11 mouse cellular contexts compared by ENCODE assay signal in genomic region chr5:111097233-111098160, GRCm38 (mm10).
DNase-seq lines count a peak whose midpoint lies in the region; ATAC-seq and TF ChIP-seq lines count a peak whose summit lies in the region.
"Had no signal": no experiment of that assay in that cellular context is flagged by ENCODE, and none has a peak within 500 bp of the region (broad histone marks: within the 10 kb centered on the region; RNA-seq: fewer than 3 reads in every experiment).

No protein-coding gene starts in this region.

- peak overlapping the region; percentile 32 for H3K27ac ChIP-seq in lung, embryonic 14.5 days (ENCODE audit: low read depth)
- peak overlapping the region; percentile 66 for H3K27ac ChIP-seq in hindbrain, embryonic 16.5 days (ENCODE audit: low read depth, low read length)
- H3K27ac ChIP-seq in midbrain, embryonic 12.5 days (replicated peaks) = peak overlapping the region; percentile 63

- H3K9ac ChIP-seq in lung, embryonic 14.5 days = no peak overlapping the region; the same call in 1 of the 2 replicates
- H3K9ac ChIP-seq in hindbrain, embryonic 16.5 days (ENCODE audit: low read depth, low read length) = peak overlapping the region; percentile 23; the same call in 1 of the 2 replicates
- H3K9ac ChIP-seq in midbrain, embryonic 12.5 days (replicated peaks) = no peak overlapping the region

- H3K4me3 ChIP-seq in lung, embryonic 14.5 days (ENCODE audit: low read depth, low read length) = no peak overlapping the region
- H3K4me3 ChIP-seq in hindbrain, embryonic 16.5 days (ENCODE audit: low read length) = no peak overlapping the region
- H3K4me3 ChIP-seq in midbrain, embryonic 12.5 days = no peak overlapping the region

- peak overlapping the region; percentile 10; the same call in 1 of the 2 replicates for H3K4me2 ChIP-seq in lung, embryonic 14.5 days
- no peak overlapping the region for H3K4me2 ChIP-seq in hindbrain, embryonic 16.5 days (ENCODE audit: low read length)
- no peak overlapping the region for H3K4me2 ChIP-seq in midbrain, embryonic 12.5 days (replicated peaks)

- peaks cover 19% of the 10 kb centered on the region for H3K36me3 ChIP-seq in lung, embryonic 14.5 days (ENCODE audit: insufficient read depth)
- H3K36me3 ChIP-seq in hindbrain, embryonic 16.5 days (ENCODE audit: control insufficient read depth, insufficient read depth, low read length) = peaks cover 10% of the 10 kb centered on the region
- H3K36me3 ChIP-seq in midbrain, embryonic 12.5 days = peaks cover 25% of the 10 kb centered on the region

- DNase-seq in adrenal gland, adult 8-10 months = peak; percentile 45
- no peak for DNase-seq in adrenal gland, postnatal 25 days
- peak; percentile 79 for DNase-seq in lung, embryonic 14.5 days
- no peak for DNase-seq in lung, adult 18-20 months
- DNase-seq: cerebellum, adult 11 months; heart, postnatal 14 days; lung, postnatal 4 days had no signal

- peak; percentile 68; the same call in 1 of the 2 replicates for ATAC-seq in lung, embryonic 14.5 days (ENCODE audit: insufficient read depth)
- ATAC-seq in hindbrain, embryonic 16.5 days = peak; percentile 53; the same call in 1 of the 2 replicates
- ATAC-seq in midbrain, embryonic 12.5 days (ENCODE audit: low FRiP score, low read depth) = peak; percentile 72
- ATAC-seq in erythroblast, adult 5-6 weeks (replicated peaks; ENCODE audit: low FRiP score, poor library complexity, severe bottlenecking) = no peak
- no peak for ATAC-seq in frontal cortex, adult (ENCODE audit: low TSS enrichment)

- no peak for TF ChIP-seq CTCF in lung, embryonic 14.5 days (IDR thresholded peaks at IDR 0.05; ENCODE audit: low read depth)

- H3K4me1 ChIP-seq in lung, embryonic 14.5 days (ENCODE audit: insufficient read depth) = peaks cover 15% of the 10 kb centered on the region
- peaks cover 34% of the 10 kb centered on the region for H3K4me1 ChIP-seq in hindbrain, embryonic 16.5 days (ENCODE audit: control insufficient read depth, insufficient read depth, low read depth, low read length)
- H3K4me1 ChIP-seq in midbrain, embryonic 12.5 days = peaks cover 39% of the 10 kb centered on the region

- WGBS in lung, embryonic 14.5 days = 50% methylated on average over 11 of the region's 11 CpGs
- WGBS in hindbrain, embryonic 16.5 days = 58% methylated on average over 11 of the region's 11 CpGs
- 59% methylated on average over 11 of the region's 11 CpGs for WGBS in midbrain, embryonic 12.5 days

- H3K27me3 ChIP-seq in lung, embryonic 14.5 days (ENCODE audit: insufficient read depth, low read length) = no peaks in the 10 kb centered on the region
- H3K27me3 ChIP-seq in hindbrain, embryonic 16.5 days (replicated peaks; ENCODE audit: control insufficient read depth, insufficient read depth, low read length) = no peaks in the 10 kb centered on the region
- H3K27me3 ChIP-seq in midbrain, embryonic 12.5 days = no peaks in the 10 kb centered on the region; the same call in 1 of the 2 replicates

- H3K9me3 ChIP-seq in lung, embryonic 14.5 days (ENCODE audit: low read depth, low read length) = no peaks in the 10 kb centered on the region
- H3K9me3 ChIP-seq in hindbrain, embryonic 16.5 days (ENCODE audit: control insufficient read depth, low read length) = no peaks in the 10 kb centered on the region
- no peaks in the 10 kb centered on the region for H3K9me3 ChIP-seq in midbrain, embryonic 12.5 days

Comparison
In these comparisons a context has a peak if more than half of its experiments do, and no peak if none do; other contexts are left out.
1. DNase-seq: peak in adrenal gland, adult 8-10 months (single experiment) and lung, embryonic 14.5 days (single experiment); none in adrenal gland, postnatal 25 days (single experiment) and lung, adult 18-20 months (0 of 2).
2. ATAC-seq: peak in lung, embryonic 14.5 days (single experiment), hindbrain, embryonic 16.5 days (single experiment) and midbrain, embryonic 12.5 days (single experiment); none in erythroblast, adult 5-6 weeks (single experiment) and frontal cortex, adult (single experiment).
3. Peak in every context shown above with its lines, with median percentiles within 50 percentile points of each other: H3K27ac ChIP-seq.